Mouse (Mus musculus): ENCODE measurements around the gene Ctnnd2. TPM values are rescaled to one million over a fixed set of nuclear protein-coding genes. Genes with fewer than 3 reads are reported as not detected.

Ctnnd2 gene
- total RNA-seq, 2 experiments from 2014 or later: 0.14 to 0.18 TPM

GRCm38 (mm10) chr15:30235210-30236034, 63.0 kb downstream of the Ctnnd2 start:
- intact Hi-C loops (cut with DNase I): no loop called here
- DNase-seq (ENCODE audit: low spot score): no peak

- intact Hi-C loops (cut with DNase I): no loop called here
- no peak for DNase-seq (ENCODE audit: low spot score)
Measured at GRCm38 (mm10) chr15:30240881-30241280, 68.5 kb downstream of the Ctnnd2 start.

- DNase-seq (ENCODE audit: low spot score): no peak
- intact Hi-C loops (cut with DNase I): no loop called here
Measured at GRCm38 (mm10) chr15:30268822-30269221, 96.4 kb downstream of the Ctnnd2 start.

GRCm38 (mm10) chr15:30271141-30271572, 98.8 kb downstream of the Ctnnd2 start:
- intact Hi-C loops (cut with DNase I): no loop called here

GRCm38 (mm10) chr15:30272326-30272725, 99.9 kb downstream of the Ctnnd2 start:
- intact Hi-C loops (cut with DNase I): no loop called here
- no peak for DNase-seq (ENCODE audit: low spot score)

More at GRCm38 (mm10) chr15:30271141-30271572, 98.8 kb downstream of the Ctnnd2 start:
- DNase-seq (ENCODE audit: low spot score): no peak

GRCm38 (mm10) chr15:30275721-30276120, 103.3 kb downstream of the Ctnnd2 start:
- DNase-seq (ENCODE audit: low spot score): no peak
- intact Hi-C loops (cut with DNase I): no loop called here

GRCm38 (mm10) chr15:30276691-30277090, 104.3 kb downstream of the Ctnnd2 start:
- intact Hi-C loops (cut with DNase I): no loop called here

GRCm38 (mm10) chr15:30278610-30279009, 106.2 kb downstream of the Ctnnd2 start:
- no peak for DNase-seq (ENCODE audit: low spot score)
- intact Hi-C loops (cut with DNase I): no loop called here

More at GRCm38 (mm10) chr15:30276691-30277090, 104.3 kb downstream of the Ctnnd2 start:
- DNase-seq (ENCODE audit: low spot score): no peak

GRCm38 (mm10) chr15:30285572-30286244, 113.3 kb downstream of the Ctnnd2 start:
- intact Hi-C loops (cut with DNase I): no loop called here
- DNase-seq (ENCODE audit: low spot score): no peak

GRCm38 (mm10) chr15:30286245-30286642, 113.9 kb downstream of the Ctnnd2 start:
- intact Hi-C loops (cut with DNase I): no loop called here
- no peak for DNase-seq (ENCODE audit: low spot score)

GRCm38 (mm10) chr15:30302824-30303223, 130.4 kb downstream of the Ctnnd2 start:
- intact Hi-C loops (cut with DNase I): no loop called here
- DNase-seq (ENCODE audit: low spot score): no peak

GRCm38 (mm10) chr15:30306437-30306836, 134.0 kb downstream of the Ctnnd2 start:
- intact Hi-C loops (cut with DNase I): no loop called here
- no peak for DNase-seq (ENCODE audit: low spot score)

GRCm38 (mm10) chr15:30322543-30322942, 150.2 kb downstream of the Ctnnd2 start:
- DNase-seq (ENCODE audit: low spot score): no peak
- intact Hi-C loops (cut with DNase I): no loop called here

GRCm38 (mm10) chr15:30333336-30334310, 161.2 kb downstream of the Ctnnd2 start:
- intact Hi-C loops (cut with DNase I): no loop called here
- no peak for DNase-seq (ENCODE audit: low spot score)

- intact Hi-C loops (cut with DNase I): no loop called here
- DNase-seq (ENCODE audit: low spot score): no peak
Measured at GRCm38 (mm10) chr15:30338585-30339197, 166.3 kb downstream of the Ctnnd2 start.

GRCm38 (mm10) chr15:30345754-30346153, 173.4 kb downstream of the Ctnnd2 start:
- no peak for DNase-seq (ENCODE audit: low spot score)
- intact Hi-C loops (cut with DNase I): no loop called here

- intact Hi-C loops (cut with DNase I): no loop called here
- no peak for DNase-seq (ENCODE audit: low spot score)
Measured at GRCm38 (mm10) chr15:30364491-30364890, 192.1 kb downstream of the Ctnnd2 start.

GRCm38 (mm10) chr15:30369997-30370396, 197.6 kb downstream of the Ctnnd2 start:
- intact Hi-C loops (cut with DNase I): no loop called here
- no peak for DNase-seq (ENCODE audit: low spot score)

GRCm38 (mm10) chr15:30371151-30371550, 198.8 kb downstream of the Ctnnd2 start:
- intact Hi-C loops (cut with DNase I): no loop called here

More at GRCm38 (mm10) chr15:30371151-30371550, 198.8 kb downstream of the Ctnnd2 start:
- DNase-seq (ENCODE audit: low spot score): no peak
